Mouse (Mus musculus) skeletal muscle tissue, adult 2 months (tissue): ENCODE data around the gene Rpgrip1l.

ENCODE experiments used
- DNase-seq: peaks from one replicate; pipeline ENCODE4 v3.0.0-alpha.2; 2012; ENCODE audit warnings: low read depth, low spot score

Gene Rpgrip1l

GRCm38 (mm10) chr8:91329056-91329455, 16.0 kb upstream of the Rpgrip1l start:
- DNase-seq, result no peak

DNA sequence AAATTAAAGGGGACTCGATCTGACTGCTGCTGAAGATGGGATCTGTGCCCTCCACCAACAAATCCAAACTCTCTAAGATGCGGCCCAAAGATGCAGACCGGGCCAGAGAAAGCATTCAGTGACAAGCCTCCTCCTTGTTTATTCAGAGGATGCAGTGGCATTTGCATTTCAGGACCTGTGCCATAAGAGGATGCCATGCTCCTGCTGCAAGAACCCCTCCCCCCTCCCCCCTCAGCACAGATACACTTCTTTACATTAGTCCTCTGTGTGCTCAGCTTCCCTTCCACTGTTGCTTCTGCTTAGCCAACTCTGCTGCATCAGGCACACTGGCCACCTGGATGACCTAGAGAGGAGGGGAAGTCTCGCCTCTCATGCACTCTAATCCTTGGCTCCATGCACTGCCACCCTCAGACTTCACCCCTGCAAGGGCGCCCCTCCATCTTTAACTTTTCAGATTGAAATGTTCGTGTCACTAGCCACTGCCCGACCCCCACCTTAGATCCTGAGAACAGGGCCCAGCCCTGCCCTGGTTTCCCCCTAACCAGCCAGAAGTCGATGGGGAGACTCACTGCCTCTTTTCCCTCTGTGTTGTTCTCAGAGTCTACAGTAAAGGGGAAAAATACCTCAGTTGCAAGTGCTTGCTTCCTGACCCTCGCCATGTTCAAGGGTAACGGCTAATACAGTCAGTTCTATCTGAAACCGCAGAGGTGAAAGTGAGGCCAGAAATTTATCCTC, 14.6 kb upstream of the Rpgrip1l start:
- no peak for DNase-seq

DNA sequence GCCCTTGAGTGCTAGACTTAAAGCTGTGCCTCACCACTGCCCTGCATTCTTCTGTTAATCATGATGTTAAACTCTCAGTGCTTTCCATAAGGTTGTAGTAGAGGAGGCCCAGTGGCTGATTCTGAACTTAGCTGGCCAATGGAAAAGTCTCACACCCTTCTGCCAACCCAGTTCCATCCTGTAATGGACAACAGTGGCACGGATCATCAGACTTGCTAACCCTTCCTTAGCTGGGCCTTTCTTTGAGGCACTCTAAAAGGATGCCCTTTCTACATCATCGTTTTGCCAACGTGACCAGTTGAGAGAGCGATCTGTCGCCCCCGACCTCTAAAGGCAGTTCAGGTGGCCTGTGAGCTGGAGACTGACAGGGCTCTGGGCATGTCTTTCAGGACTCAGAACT, 13.9 kb upstream of the Rpgrip1l start:
- DNase-seq, result no peak

GRCm38 (mm10) chr8:91326018-91326417, 13.0 kb upstream of the Rpgrip1l start:
- no peak for DNase-seq

GRCm38 (mm10) chr8:91324916-91325315, 11.9 kb upstream of the Rpgrip1l start:
- DNase-seq, result no peak

DNA sequence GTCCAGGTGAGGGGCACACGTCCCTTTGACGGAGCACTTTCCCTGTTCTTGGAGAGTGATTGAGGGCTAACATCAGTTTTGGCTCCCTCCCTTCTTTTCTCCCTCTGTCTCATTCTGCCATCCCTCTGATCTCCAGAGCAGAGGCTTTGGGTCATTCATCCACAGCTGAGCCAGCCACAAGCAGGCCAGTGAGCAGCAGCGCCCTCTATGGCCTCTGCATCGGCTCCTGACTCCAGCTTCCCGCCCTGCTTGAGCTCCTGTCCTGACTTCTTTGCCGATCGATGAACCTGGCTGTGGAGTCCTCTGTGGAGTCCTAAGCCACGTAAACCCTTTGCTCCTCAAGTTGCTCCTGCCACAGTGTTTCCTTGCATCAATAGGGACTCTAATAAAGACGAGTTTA, 11.2 kb upstream of the Rpgrip1l start:
- DNase-seq, result no peak

DNA sequence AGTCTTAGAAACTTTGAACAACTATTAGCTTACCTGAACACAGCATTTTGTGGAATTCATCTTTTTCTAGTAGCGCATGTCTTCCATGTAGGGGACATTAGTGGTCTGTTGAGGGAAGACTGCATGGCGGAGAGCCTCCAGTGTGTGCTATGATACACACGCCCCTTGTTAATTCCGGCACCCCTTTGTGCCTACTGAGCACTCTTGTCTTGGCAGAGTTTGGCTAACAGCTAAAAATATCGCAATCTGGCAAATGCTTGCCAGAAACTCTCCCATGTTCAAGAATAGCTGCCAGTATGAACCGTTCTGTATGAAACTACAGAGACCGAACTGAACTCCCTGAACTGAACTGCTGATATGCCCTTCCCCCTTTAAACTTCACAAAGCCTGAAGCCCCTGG, 10.4 kb upstream of the Rpgrip1l start:
- DNase-seq, result peak; percentile 81

GRCm38 (mm10) chr8:91318938-91319729, 6.1 kb upstream of the Rpgrip1l start:
- no peak for DNase-seq

GRCm38 (mm10) chr8:91317567-91318227, 4.6 kb upstream of the Rpgrip1l start:
- DNase-seq, result no peak

GRCm38 (mm10) chr8:91312342-91312741, 720 bp downstream of the Rpgrip1l start:
- no peak for DNase-seq

DNA sequence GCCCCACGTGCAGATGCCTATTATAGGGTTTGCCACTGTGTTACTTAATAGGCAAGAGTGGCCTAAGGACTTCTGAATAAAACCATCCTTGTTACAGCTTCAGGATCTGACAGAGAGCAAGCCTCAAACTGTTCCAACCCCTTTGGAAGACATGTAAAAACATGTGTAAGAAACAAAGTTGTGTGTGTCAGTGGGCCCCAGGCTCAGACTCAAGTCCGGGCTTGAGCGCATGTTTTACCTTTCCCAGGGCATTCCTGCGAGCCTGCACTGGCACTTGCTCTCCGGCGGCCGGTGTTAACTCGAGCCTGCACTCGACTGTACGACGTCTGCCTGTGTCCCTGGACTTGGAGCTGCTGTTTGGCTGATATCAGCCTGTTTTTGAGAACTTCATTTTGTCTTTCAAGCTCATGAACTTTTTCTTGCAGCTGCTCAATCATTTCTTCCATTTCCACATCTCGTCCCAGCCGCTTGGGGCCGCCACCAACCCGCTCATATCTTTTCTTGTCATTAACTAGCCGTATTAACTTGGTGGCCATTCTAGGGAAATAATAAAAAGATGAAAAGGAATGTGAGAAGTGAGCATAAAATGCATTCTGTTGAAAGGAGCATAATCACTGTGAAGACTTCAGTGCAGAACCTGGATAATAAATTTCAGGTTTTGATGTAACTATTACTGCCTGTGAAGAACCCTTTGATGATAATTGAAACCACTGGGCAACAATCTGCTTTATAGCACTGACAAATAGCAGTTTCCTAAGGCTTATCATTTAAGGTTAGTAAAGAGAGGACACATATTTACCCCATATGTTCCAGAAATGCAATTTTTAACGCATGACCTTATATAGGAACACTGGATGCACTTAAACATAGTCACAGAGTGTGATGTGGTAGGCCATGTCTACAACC, 8.3 kb downstream of the Rpgrip1l start:
- no peak for DNase-seq

- DNase-seq, result no peak
Observed at GRCm38 (mm10) chr8:91298672-91299071, 14.4 kb downstream of the Rpgrip1l start.

GRCm38 (mm10) chr8:91295786-91296185, 17.3 kb downstream of the Rpgrip1l start:
- DNase-seq, result no peak

DNA sequence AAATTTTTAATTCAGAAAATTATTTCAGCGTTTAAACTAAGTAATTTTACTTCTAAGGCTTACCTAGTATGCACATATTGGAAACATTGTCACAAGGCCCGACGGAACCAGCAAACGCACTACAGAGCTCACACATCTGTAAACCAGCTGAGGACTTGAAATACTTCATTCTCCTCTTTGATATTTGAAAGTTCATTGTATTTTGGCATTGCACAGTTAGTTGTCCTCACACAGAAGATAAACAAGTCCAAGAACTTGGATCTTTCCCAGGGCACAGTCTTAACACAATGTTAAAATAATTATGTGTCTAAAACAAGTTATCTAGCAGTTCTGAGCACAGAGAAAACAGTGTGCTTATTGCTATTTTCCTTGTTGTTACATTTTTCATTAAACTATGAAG, 22.5 kb downstream of the Rpgrip1l start:
- DNase-seq, result peak; percentile 56

DNA sequence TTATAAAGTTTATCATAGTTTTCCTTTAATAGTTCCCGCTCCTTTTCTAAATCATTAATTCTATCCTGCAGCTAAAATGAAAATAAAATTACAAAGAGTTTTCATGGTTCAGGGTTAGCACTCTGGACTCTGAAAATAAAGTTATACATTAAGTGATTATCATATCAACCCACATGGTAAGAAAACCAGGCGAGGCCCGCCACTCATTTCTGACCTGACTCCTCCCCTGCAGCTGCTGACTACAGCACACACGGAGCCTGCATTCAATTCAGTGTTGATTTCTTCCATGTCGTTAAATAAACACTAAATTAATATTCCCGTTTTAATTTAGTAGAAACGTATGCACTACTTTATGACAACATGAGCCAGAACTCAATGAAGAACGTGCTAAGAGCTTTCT, 26.8 kb downstream of the Rpgrip1l start:
- DNase-seq, result no peak

DNA sequence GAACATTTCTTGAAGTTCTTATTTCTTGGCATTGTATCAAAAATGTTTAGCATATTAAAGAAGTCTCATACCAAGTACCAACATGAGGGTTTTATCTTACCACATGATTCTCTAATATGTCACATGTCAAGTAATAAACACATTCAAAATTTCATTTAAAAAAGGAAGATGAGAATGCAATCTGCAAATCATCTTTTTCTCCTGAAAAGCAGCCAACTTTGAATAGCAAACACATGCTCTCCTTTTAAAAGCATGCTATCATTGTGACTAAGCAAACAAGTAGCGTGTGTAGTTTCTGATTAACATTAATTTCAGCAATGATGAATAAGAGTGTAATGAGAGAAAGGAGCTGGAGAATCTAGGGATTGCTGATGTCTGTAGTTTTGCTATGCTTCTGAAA, 29.2 kb downstream of the Rpgrip1l start:
- peak; percentile 30 for DNase-seq

DNA sequence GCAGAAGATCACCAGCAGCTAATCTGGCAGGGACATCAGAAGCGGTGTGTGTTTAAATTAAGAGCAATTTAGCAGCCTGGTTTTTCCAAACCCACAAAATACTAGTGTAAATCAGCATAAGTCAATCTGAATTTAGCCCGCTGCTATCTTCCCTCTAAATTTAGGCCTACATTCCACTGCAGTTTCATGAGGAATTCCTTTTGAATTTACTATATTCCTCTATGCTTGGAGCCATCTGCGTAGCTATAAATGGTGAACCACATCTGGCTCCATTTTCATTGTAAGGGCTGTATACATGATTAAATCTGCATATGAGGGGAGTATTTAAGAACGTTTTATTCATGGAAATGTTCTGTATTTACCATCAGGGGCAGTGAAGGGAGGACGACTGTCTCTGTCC, 30.4 kb downstream of the Rpgrip1l start:
- DNase-seq, result no peak

DNA sequence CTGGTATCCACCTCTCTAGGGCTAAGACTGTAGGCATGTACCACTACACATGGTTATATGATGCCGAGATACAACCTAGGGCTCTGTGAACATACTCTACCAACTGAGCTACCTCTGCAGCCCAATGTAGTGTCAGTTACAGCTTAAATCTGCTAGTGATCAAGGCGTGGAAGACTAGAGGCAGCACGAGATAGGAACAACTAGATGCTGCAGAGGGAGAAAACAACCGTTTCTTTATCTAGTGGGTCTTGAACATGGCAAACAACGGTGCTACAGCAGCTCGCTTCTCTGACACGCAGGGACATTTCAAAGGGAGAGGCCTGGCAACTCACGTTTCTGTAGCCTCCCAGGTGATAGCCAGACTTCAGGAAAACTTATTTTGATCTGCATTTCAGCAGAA, 31.5 kb downstream of the Rpgrip1l start:
- no peak for DNase-seq

DNA sequence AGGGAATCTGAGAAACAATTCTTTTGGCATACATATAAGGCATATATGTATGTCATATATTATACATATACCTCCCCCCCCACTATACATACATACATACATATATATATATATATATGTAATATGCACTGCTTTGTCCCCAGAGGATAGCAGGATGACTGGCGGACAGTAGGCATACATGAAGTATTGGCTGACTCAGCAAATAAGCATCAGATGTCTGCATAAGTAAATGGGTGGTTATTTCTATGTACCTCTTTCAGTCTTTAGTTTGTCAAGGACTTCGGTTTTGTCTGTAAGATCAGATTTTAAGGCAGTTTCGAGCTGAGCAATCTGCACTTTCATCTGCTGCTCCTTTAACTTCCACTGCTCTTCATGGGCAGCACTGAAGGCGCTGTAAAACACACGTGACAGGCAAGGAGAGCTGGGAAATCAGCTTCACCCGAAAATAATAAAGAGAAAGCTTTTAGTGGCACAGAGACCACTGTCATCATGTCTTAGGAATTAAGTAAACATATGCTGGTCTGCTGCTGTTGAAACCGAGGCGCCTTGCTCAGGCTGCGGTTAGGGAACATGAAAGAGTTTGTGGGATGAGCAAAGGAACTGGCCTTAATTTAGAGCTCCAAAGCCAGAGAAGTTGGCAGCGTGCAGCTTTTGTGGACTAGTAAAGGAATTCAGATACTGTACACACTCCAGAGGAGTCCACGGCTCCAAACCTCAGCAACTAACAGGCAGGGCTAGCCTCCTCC, 32.4 kb downstream of the Rpgrip1l start:
- peak; percentile 79 for DNase-seq

DNA sequence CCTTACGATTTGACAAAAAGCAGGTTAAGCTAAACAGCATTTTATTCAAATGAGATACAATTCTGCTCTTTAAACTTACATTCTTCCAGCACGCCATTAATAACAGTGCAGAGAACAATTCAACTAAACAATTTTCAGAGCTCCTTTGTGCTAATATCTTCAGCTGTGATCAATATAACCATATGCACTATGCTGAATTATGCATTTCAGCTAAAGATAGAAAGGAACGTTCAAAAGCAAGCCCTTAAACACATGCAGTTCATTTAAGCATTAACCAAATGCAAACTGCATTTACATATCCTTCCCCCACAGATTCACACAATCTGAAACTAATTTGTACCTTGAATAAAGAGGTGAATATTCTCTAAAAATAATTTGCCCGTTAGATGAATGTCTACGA, 35.0 kb downstream of the Rpgrip1l start:
- no peak for DNase-seq

DNA sequence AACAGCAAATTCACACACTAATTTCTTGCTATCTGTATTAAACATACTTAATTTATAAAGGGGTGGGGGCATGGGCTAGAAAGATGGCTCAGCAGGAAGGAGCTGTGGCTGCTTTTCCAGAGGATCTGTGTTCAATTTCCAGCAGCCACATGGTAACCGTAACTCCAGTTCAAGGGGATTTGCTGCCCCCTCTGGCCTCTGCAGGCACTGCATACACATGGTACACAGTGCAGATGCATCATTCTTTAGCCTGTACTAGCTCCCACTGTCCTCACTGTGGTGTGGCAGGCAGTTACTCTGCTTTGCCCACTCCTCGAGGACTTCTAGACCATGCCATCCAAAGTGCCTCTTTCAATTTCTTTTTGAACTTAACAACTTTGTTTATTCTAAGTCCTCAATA, 36.7 kb downstream of the Rpgrip1l start:
- DNase-seq, result no peak
